Mouse (Mus musculus): ENCODE data around the gene Vkorc1l1. TPM values are rescaled to one million over a fixed set of nuclear protein-coding genes. Genes with fewer than 3 reads are reported as not detected.

Vkorc1l1 gene
- polyA plus RNA-seq, 1 experiment from 2014 or later = 22.7 TPM

GRCm38 (mm10) chr5:130009784-130010183, 68.0 kb downstream of the Vkorc1l1 start:
- H3K9ac ChIP-seq = no peak overlapping the region
- no peak overlapping the region for H3K4me3 ChIP-seq (ENCODE audit: low read depth, low read length)
- no peak overlapping the region for H3K4me2 ChIP-seq
- H3K27me3 ChIP-seq (ENCODE audit: insufficient read depth, low read length) = no peaks in the 10 kb centered on the region
- peaks cover 5% of the 10 kb centered on the region; the same call in 1 of the 2 replicates for H3K9me3 ChIP-seq (ENCODE audit: low read depth, low read length)
- no peaks in the 10 kb centered on the region for H3K36me3 ChIP-seq (ENCODE audit: insufficient read depth)
- no peak for TF ChIP-seq CTCF (IDR thresholded peaks at IDR 0.05; ENCODE audit: low read depth)
- WGBS = 95% methylated on average over 4 of the region's 4 CpGs
- no peak overlapping the region for H3K27ac ChIP-seq (ENCODE audit: low read depth)
- no peaks in the 10 kb centered on the region for H3K4me1 ChIP-seq (ENCODE audit: insufficient read depth)
- DNase-seq (no peak), ATAC-seq (ENCODE audit: insufficient read depth) (no peak)

GRCm38 (mm10) chr5:130010961-130011360, 69.2 kb downstream of the Vkorc1l1 start:
- Histone ChIP-seq H3K9me3 (ENCODE audit: low read depth, low read length) (peaks cover 5% of the 10 kb centered on the region; the same call in 1 of the 2 replicates), H3K4me1 (ENCODE audit: insufficient read depth) (no peaks in the 10 kb centered on the region), H3K27ac (ENCODE audit: low read depth) (no peak overlapping the region), H3K4me3 (ENCODE audit: low read depth, low read length) (no peak overlapping the region), H3K36me3 (ENCODE audit: insufficient read depth) (0 out of 2 replicates have a peak, but pooled peaks cover under 1% of the 10 kb centered on the region), H3K9ac (no peak overlapping the region), H3K4me2 (no peak overlapping the region), H3K27me3 (ENCODE audit: insufficient read depth, low read length) (no peaks in the 10 kb centered on the region)
- 94% methylated on average over 5 of the region's 5 CpGs for WGBS
- DNase-seq = no peak
- TF ChIP-seq CTCF (IDR thresholded peaks at IDR 0.05; ENCODE audit: low read depth) = peak; percentile 54
- no peak for ATAC-seq (ENCODE audit: insufficient read depth)

- peaks cover 5% of the 10 kb centered on the region; the same call in 1 of the 2 replicates for H3K9me3 ChIP-seq (ENCODE audit: low read depth, low read length)
- peak; percentile 5; the same call in 1 of the 2 replicates for TF ChIP-seq CTCF (IDR thresholded peaks at IDR 0.05; ENCODE audit: low read depth)
- 0 out of 2 replicates have a peak, but pooled peaks cover 9% of the 10 kb centered on the region for H3K36me3 ChIP-seq (ENCODE audit: insufficient read depth)
- DNase-seq (no peak), ATAC-seq (ENCODE audit: insufficient read depth) (no peak)
- no peak overlapping the region for H3K4me3 ChIP-seq (ENCODE audit: low read depth, low read length)
- H3K4me1 ChIP-seq (ENCODE audit: insufficient read depth) = no peaks in the 10 kb centered on the region
- WGBS = 98% methylated on average over 3 of the region's 3 CpGs
- H3K4me2 ChIP-seq = no peak overlapping the region
- no peak overlapping the region for H3K27ac ChIP-seq (ENCODE audit: low read depth)
- no peaks in the 10 kb centered on the region for H3K27me3 ChIP-seq (ENCODE audit: insufficient read depth, low read length)
- H3K9ac ChIP-seq = no peak overlapping the region
Observed at GRCm38 (mm10) chr5:130015104-130015503, 73.3 kb downstream of the Vkorc1l1 start.

GRCm38 (mm10) chr5:130019461-130019860, 77.7 kb downstream of the Vkorc1l1 start:
- H3K27me3 ChIP-seq (ENCODE audit: insufficient read depth, low read length) = no peaks in the 10 kb centered on the region
- H3K4me2 ChIP-seq = no peak overlapping the region
- H3K27ac ChIP-seq (ENCODE audit: low read depth) = no peak overlapping the region
- H3K9me3 ChIP-seq (ENCODE audit: low read depth, low read length) = no peaks in the 10 kb centered on the region
- no peak overlapping the region for H3K4me3 ChIP-seq (ENCODE audit: low read depth, low read length)
- no peaks in the 10 kb centered on the region for H3K4me1 ChIP-seq (ENCODE audit: insufficient read depth)
- ATAC-seq (ENCODE audit: insufficient read depth) (no peak), DNase-seq (no peak)
- 0 out of 2 replicates have a peak, but pooled peaks cover 9% of the 10 kb centered on the region for H3K36me3 ChIP-seq (ENCODE audit: insufficient read depth)
- no peak overlapping the region for H3K9ac ChIP-seq
- WGBS = 41% methylated on average over 8 of the region's 8 CpGs
- TF ChIP-seq CTCF (IDR thresholded peaks at IDR 0.05; ENCODE audit: low read depth) = no peak

GRCm38 (mm10) chr5:130021361-130021966, 79.7 kb downstream of the Vkorc1l1 start:
- no peak for TF ChIP-seq CTCF (IDR thresholded peaks at IDR 0.05; ENCODE audit: low read depth)
- Histone ChIP-seq H3K36me3 (ENCODE audit: insufficient read depth) (0 out of 2 replicates have a peak, but pooled peaks cover 5% of the 10 kb centered on the region), H3K27me3 (ENCODE audit: insufficient read depth, low read length) (no peaks in the 10 kb centered on the region), H3K27ac (ENCODE audit: low read depth) (no peak overlapping the region), H3K9ac (no peak overlapping the region), H3K4me3 (ENCODE audit: low read depth, low read length) (no peak overlapping the region), H3K9me3 (ENCODE audit: low read depth, low read length) (no peaks in the 10 kb centered on the region), H3K4me1 (ENCODE audit: insufficient read depth) (no peaks in the 10 kb centered on the region), H3K4me2 (no peak overlapping the region)
- no peak for ATAC-seq (ENCODE audit: insufficient read depth)
- WGBS = 46% methylated on average over 5 of the region's 5 CpGs
- DNase-seq = no peak

GRCm38 (mm10) chr5:130022366-130022765, 80.6 kb downstream of the Vkorc1l1 start:
- H3K4me1 ChIP-seq (ENCODE audit: insufficient read depth) = no peaks in the 10 kb centered on the region
- no peak overlapping the region for H3K4me3 ChIP-seq (ENCODE audit: low read depth, low read length)
- 68% methylated on average over 7 of the region's 7 CpGs for WGBS
- no peaks in the 10 kb centered on the region for H3K27me3 ChIP-seq (ENCODE audit: insufficient read depth, low read length)
- H3K9ac ChIP-seq = no peak overlapping the region
- TF ChIP-seq CTCF (IDR thresholded peaks at IDR 0.05; ENCODE audit: low read depth) = no peak
- H3K36me3 ChIP-seq (ENCODE audit: insufficient read depth) = 0 out of 2 replicates have a peak, but pooled peaks cover 3% of the 10 kb centered on the region
- ATAC-seq (ENCODE audit: insufficient read depth) (no peak), DNase-seq (no peak)
- H3K27ac ChIP-seq (ENCODE audit: low read depth) = no peak overlapping the region
- H3K9me3 ChIP-seq (ENCODE audit: low read depth, low read length) = no peaks in the 10 kb centered on the region
- H3K4me2 ChIP-seq = no peak overlapping the region

GRCm38 (mm10) chr5:130023067-130023766, 81.4 kb downstream of the Vkorc1l1 start:
- peak overlapping the region; percentile 59 for H3K4me3 ChIP-seq (ENCODE audit: low read depth, low read length)
- no peak for TF ChIP-seq CTCF (IDR thresholded peaks at IDR 0.05; ENCODE audit: low read depth)
- H3K27ac ChIP-seq (ENCODE audit: low read depth) = no peak overlapping the region
- peak overlapping the region; percentile 11; the same call in 1 of the 2 replicates for H3K9ac ChIP-seq
- ATAC-seq (ENCODE audit: insufficient read depth) (no peak), DNase-seq (no peak)
- H3K4me1 ChIP-seq (ENCODE audit: insufficient read depth) = no peaks in the 10 kb centered on the region
- peak overlapping the region; percentile 94 for H3K4me2 ChIP-seq
- WGBS = 42% methylated on average over 12 of the region's 12 CpGs
- H3K27me3 ChIP-seq (ENCODE audit: insufficient read depth, low read length) = no peaks in the 10 kb centered on the region
- H3K36me3 ChIP-seq (ENCODE audit: insufficient read depth) = no peaks in the 10 kb centered on the region
- no peaks in the 10 kb centered on the region for H3K9me3 ChIP-seq (ENCODE audit: low read depth, low read length)
